Mouse (Mus musculus): ENCODE data around the gene Msantd2. TPM values are rescaled to one million over a fixed set of nuclear protein-coding genes. Genes with fewer than 3 reads are reported as not detected.

Msantd2 gene
- total RNA-seq, 2 experiments from 2014 or later, result 20.6 to 30.4 TPM

DNA sequence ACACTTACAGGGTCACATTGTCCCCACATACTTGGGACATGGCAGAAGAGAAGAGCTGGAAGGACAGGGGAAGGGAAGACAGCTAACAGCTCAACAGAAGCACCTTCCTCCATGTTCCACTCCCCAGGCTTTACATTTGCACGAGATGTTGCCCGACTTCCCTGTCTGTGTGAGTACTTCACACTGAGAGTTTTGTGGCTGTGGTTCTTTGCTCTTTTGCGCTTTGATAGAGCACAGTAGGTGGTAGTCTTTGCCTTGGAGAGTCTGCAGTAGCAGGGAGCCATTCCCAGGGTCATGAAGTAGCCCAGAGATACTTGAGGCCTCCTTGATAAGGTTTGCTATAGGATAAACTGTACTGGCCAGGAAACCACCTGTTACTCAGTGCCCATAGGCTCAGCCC lies 11.1 kb downstream of the Msantd2 start:
- no peak for ATAC-seq (replicated peaks; ENCODE audit: poor library complexity, severe bottlenecking)

DNA sequence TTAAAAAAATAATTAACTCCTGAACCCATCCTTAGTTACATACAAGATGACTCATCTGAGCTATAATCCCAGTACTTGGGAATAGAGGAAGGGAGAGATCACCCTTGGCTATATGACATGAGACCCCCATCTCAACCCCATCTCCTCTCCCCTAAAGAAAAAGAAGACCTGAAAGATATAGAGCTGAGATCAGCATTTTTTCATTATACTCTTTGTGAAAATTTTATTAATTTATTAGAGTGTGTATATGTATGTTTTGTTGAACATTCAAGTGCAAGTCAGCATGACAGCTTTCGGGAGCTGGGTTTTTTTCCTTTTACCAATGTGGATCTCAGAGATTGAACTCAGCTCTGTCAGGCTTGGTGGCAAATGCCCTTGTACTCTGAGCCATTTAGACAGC lies 12.1 kb downstream of the Msantd2 start:
- no peak for ATAC-seq (replicated peaks; ENCODE audit: poor library complexity, severe bottlenecking)

GRCm38 (mm10) chr9:37504348-37504747 lies 15.2 kb downstream of the Msantd2 start:
- no peak for ATAC-seq (replicated peaks; ENCODE audit: poor library complexity, severe bottlenecking)

DNA sequence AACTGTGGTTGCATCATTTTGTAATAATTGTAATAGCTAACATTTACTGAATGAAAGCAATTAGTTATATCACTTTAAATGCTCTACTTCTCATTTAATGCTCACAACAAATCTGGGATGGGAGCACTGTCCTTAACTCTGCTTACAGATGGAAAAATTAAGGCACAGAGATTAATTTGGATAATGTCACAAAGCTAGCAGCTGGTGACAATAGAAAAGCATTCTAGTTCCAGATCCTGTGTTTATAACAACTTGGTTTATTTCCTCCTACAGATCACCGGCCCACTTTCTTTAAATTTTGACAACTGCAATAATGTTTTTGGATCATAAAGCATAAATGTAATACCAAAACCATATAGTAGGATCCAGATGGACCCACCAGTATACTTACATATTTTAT lies 16.9 kb downstream of the Msantd2 start:
- ATAC-seq (replicated peaks; ENCODE audit: poor library complexity, severe bottlenecking), result no peak

GRCm38 (mm10) chr9:37512097-37512496 lies 23.0 kb downstream of the Msantd2 start:
- ATAC-seq (replicated peaks; ENCODE audit: poor library complexity, severe bottlenecking), result peak; percentile 61

- no peak for ATAC-seq (replicated peaks; ENCODE audit: poor library complexity, severe bottlenecking)
Observed at GRCm38 (mm10) chr9:37514456-37514855, 25.3 kb downstream of the Msantd2 start.

DNA sequence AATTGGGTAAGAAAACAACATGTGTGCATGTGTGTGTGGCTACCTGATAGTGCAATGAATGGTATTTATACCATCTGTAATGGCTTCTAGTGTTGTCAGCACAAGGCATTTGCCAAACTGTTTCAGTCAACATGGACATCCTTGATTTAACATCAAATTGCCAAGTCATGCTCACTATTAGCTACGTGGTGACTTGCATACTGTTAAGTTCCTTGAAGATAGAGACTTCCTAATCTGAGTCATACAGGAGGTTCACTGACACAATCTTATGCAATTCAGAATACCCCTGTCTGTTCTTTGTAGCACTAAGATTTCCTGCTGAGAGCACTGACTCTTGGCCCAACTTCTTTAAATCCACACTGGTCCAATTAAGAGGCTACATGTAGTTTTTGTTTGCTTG lies 28.3 kb downstream of the Msantd2 start:
- ATAC-seq (replicated peaks; ENCODE audit: poor library complexity, severe bottlenecking), result peak; percentile 98

GRCm38 (mm10) chr9:37518991-37519390 lies 29.9 kb downstream of the Msantd2 start:
- no peak for ATAC-seq (replicated peaks; ENCODE audit: poor library complexity, severe bottlenecking)

DNA sequence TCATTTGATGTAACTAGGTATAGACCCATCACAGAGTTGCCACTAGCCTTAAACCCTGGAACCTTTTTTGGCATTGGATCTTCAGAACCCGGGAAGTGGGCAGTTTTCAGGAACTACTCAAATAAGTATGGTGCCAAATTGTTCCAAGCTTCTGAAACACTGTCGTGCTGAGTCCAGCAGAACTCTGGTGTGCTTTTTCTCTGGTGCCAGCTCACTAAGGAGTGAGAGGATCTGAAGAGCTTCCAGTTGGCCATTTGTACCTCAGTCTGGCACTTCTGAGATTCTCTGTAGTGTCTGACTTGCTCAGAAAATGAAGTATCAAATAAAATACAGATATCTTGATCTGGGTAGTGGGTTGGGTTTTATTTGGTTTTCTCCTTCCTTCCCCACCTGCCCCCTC lies 30.9 kb downstream of the Msantd2 start:
- no peak for ATAC-seq (replicated peaks; ENCODE audit: poor library complexity, severe bottlenecking)

- ATAC-seq (replicated peaks; ENCODE audit: poor library complexity, severe bottlenecking), result no peak
Observed at GRCm38 (mm10) chr9:37525461-37525860, 36.3 kb downstream of the Msantd2 start.

DNA sequence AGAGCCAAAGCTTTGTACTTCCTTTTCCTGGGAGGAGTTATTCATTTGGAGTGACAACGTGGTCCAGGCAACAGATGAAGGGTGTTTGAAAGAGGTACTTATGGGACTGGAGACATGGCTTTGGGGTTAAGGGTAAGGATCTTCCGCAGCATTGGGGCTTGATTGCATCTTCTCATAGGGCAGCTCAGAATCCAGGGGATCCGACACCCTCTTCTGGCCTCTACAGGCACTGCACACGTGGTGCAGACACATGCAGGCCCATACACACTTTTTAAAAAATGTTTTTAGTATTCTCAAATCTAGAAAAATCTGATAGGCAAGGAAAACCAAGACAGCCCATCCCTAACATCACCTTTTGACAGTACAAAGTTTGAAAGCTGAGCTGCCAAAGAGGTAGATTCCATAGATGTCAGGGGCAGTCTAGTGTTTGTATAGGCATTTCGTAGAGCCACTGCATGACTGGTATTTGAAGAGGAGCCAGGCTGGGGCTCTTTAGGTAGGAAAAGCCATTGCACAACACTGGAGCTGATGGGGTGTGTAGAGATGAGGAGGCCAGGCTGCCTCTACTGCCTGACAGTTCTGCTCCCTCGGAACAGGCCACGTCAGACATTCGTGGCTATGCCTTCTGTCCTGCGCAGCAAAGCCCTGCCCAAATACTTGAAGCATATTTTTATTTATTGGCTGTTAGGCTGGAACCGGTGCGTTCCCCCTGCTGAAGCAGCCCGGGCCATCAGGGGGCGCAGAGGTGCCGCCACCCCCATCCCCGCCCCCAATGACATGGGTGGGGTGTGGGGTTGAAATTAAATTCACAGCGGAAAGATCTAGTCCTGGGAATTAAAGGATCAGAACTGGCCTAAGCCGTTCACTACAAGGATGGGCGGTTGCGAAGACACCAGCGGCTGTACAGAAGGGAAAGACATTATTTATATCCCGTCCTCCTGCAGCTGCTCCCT lies 37.6 kb downstream of the Msantd2 start:
- peak; percentile 17; the same call in 1 of the 2 replicates for ATAC-seq (replicated peaks; ENCODE audit: poor library complexity, severe bottlenecking)

DNA sequence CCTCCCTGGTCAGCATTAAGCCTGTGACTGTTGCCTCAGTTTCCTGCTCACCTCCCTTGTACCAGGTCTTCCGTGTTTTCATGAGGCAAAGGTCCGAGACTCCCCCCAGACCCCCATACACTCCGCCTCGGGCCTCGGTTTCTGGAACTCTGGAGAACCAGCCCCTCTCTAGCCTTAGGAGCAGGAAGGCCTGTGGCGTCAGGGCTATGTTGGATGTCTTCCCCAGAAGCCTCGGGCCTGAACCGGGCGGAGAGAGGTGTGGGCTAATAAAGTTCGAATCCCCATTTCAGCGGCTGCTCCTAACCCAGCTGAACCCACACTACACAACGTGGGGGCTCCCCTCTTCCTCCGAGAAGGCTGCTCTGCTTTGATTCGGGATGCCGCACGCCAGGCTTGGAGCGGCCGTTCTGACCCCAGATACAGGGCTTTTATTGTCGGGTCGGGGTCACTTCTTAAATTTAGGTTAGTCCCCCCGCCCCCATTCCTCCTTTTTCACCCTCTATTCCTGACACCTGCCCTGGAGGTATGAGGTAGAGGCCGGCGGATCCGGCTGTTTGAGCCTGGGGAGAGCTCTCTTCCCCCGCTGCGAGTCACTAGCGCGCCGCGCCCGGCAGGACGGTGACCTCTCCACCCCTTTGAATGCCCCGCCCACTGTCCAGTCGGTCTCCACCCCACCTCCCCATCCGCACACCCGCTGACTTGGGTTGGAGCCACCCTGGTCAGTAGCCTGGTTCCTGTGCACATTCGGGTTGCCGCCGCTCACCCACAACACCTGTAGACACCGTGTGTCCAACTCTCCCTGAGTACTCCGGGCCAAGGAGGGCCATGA lies 38.5 kb downstream of the Msantd2 start, which contains the start of gene Esam:
TSS of gene Esam (plus strand) at position 683 of the 829 bp plus-strand sequence.
- ATAC-seq (replicated peaks; ENCODE audit: poor library complexity, severe bottlenecking), result peak; percentile 51

DNA sequence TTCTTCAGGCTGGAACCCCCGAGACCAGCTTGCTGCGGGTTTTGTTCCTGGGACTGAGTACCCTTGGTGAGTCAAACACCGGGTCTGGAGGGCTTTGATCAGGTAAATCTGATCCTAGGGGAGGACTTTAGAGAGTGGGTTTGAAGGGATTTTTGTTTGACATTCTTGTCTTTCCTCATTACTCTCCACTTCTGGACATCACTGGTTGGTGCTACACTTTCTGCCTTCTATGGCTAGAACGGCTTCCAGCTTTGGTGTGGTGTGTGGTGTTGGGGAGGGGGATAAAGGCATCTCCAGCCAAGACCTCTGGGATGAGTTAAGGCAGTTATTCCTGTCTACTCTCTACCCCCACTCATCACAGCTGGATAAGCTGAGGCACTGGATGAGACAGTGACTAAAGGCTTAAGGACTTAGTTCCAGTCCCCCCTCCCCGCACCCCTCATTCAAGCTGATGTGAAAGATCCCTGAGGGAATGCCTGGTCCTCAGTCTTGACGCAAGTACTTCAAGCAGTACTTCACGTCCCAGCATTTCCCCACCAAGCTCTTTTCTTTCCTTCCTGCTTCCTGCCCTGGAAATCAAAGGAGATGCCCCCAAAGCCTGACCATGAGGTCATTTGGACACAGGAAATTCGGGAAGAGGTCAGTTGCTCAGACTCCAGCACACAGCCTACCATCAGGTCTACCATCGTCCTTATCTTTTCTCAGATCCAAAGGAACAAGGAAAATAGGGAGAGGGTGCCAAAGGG lies 39.3 kb downstream of the Msantd2 start:
- no peak for ATAC-seq (replicated peaks; ENCODE audit: poor library complexity, severe bottlenecking)

GRCm38 (mm10) chr9:37530031-37530887 lies 41.1 kb downstream of the Msantd2 start:
- ATAC-seq (replicated peaks; ENCODE audit: poor library complexity, severe bottlenecking), result peak; percentile 67

GRCm38 (mm10) chr9:37530888-37531705 lies 42.0 kb downstream of the Msantd2 start:
- peak; percentile 56 for ATAC-seq (replicated peaks; ENCODE audit: poor library complexity, severe bottlenecking)

DNA sequence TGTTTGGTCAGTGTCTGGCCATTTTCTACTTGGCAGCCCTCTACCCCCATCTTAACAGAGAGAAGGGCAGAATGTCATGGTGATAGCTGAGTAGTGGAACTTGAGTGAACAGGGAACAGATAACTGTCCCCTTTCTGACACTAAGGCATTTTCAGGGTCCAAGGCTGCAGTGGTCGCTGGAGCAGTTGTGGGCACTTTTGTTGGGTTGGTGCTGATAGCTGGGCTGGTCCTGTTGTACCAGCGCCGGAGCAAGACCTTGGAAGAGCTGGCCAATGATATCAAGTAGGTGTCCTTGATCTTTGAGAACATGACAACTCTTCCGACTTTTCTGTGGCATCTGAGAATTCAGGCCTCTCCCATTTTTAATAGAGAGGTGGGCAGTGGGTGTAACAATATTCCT lies 47.7 kb downstream of the Msantd2 start:
- ATAC-seq (replicated peaks; ENCODE audit: poor library complexity, severe bottlenecking), result no peak

DNA sequence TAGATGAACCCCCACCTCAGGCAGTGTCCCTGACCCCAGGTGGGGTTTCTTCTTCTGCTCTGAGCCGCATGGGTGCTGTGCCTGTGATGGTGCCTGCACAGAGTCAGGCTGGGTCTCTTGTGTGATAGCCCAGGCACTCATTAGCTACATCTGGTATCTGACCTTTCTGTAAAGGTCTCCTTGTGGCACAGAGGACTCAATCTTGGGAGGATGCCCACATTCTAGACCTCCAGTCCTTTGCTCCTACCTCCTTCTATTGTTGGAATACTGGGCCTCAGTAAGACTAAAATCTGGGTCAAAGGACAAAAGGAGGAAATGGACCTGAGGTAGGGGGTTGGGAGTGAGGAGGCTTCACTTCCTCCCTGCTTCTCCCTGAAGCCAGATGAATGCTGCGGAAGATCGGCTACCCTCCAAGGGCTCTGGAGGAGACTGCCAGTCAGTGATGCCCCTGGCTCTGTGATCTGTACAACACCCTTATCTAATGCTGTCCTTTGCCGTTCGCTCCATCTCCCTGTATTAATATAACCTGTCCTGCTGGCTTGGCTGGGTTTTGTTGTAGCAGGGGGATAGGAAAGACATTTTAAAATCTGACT lies 48.6 kb downstream of the Msantd2 start:
- ATAC-seq (replicated peaks; ENCODE audit: poor library complexity, severe bottlenecking), result 0 out of 2 replicates have a peak, but pooled peaks have one; percentile 31
